Mouse (Mus musculus) forebrain, embryonic 16.5 days (tissue): ENCODE measurements around the gene Klk1b16. TPM values are rescaled to one million over a fixed set of nuclear protein-coding genes. Genes with fewer than 3 reads are reported as not detected.

Experiments
- polyA plus RNA-seq: library from polyadenylated mRNA; unstranded; fragments of >200 nt; fragmentation: Nextera tagmentation; extraction: Ambion mirVana; gene quantifications from 2 replicates; pipeline ENCODE4 v1.2.1, GENCODE M21; 2015

The Klk1b16 gene
- polyA plus RNA-seq, 1 experiment from 2014 or later, result not detected

Other genes starting within 250 kb of the Klk1b16 start
- gene Klk15, start 203.0 kb upstream of the Klk1b16 start, polyA plus RNA-seq, result not detected in 2 replicates
- gene Klk1b8, start 186.1 kb upstream of the Klk1b16 start, polyA plus RNA-seq, result not detected in 2 replicates
- gene Klk1b1, start 170.0 kb upstream of the Klk1b16 start, polyA plus RNA-seq, result not detected in 2 replicates
- gene Klk1b9, start 160.7 kb upstream of the Klk1b16 start, polyA plus RNA-seq, result not detected in 2 replicates
- not detected in 2 replicates for gene Klk1b11, start 140.9 kb upstream of the Klk1b16 start, polyA plus RNA-seq
- not detected in 2 replicates for gene Klk1b26, start 124.6 kb upstream of the Klk1b16 start, polyA plus RNA-seq
- not detected in 2 replicates for gene Klk1b27, start 84.5 kb upstream of the Klk1b16 start, polyA plus RNA-seq
- gene Klk1b21, start 34.4 kb upstream of the Klk1b16 start, polyA plus RNA-seq, result not detected in 2 replicates
- gene Klk1b22, start 24.1 kb upstream of the Klk1b16 start, polyA plus RNA-seq, result not detected in 2 replicates
- not detected in 2 replicates for gene Klk1b24, start 51.5 kb downstream of the Klk1b16 start, polyA plus RNA-seq
- gene Klk1b3, start 61.4 kb downstream of the Klk1b16 start, polyA plus RNA-seq, result not detected in 2 replicates
- gene Klk1b4, start 70.7 kb downstream of the Klk1b16 start, polyA plus RNA-seq, result not detected in 2 replicates
- gene Klk1b5, start 79.2 kb downstream of the Klk1b16 start, polyA plus RNA-seq, result not detected in 2 replicates
- gene Klk1, start 88.6 kb downstream of the Klk1b16 start, polyA plus RNA-seq, result not detected in 2 replicates
- not detected in 2 replicates for gene Gm36864, start 99.4 kb downstream of the Klk1b16 start, polyA plus RNA-seq
- 1.1 and 1.4 TPM in 2 replicates for gene 1700028J19Rik, start 109.9 kb downstream of the Klk1b16 start, polyA plus RNA-seq
- 240 and 264 TPM in 2 replicates for gene 2410002F23Rik, start 110.0 kb downstream of the Klk1b16 start, polyA plus RNA-seq
- gene Acp4, start 120.6 kb downstream of the Klk1b16 start, polyA plus RNA-seq, result not detected in 2 replicates
- gene Gm15517, start 124.7 kb downstream of the Klk1b16 start, polyA plus RNA-seq, result not detected in 2 replicates
- gene Clec11a, start 170.1 kb downstream of the Klk1b16 start, polyA plus RNA-seq, result 3.5 and 4.4 TPM in 2 replicates
- gene Shank1, start 173.5 kb downstream of the Klk1b16 start, polyA plus RNA-seq, result 20.4 and 26.5 TPM in 2 replicates
- 27.2 and 37.2 TPM in 2 replicates for gene Syt3, start 247.3 kb downstream of the Klk1b16 start, polyA plus RNA-seq
- 0.86 and 2.3 TPM in 2 replicates for gene 1700008O03Rik, start 249.1 kb downstream of the Klk1b16 start, polyA plus RNA-seq